Mouse (Mus musculus): ENCODE data around the gene Jmjd8.

The Jmjd8 gene

GRCm38 (mm10) chr17:25832436-25833290, 4.0 kb downstream of the Jmjd8 start:
- peak; percentile 100 for DNase-seq (ENCODE audit: extremely low spot score, low spot score)

GRCm38 (mm10) chr17:25833291-25833663, 4.6 kb downstream of the Jmjd8 start, which contains the start of gene Stub1:
Gene Stub1, minus strand, starts transcription at chr17:25833404.
- DNase-seq (ENCODE audit: extremely low spot score, low spot score), result no peak

- DNase-seq (ENCODE audit: extremely low spot score, low spot score), result no peak
These were observed 5.4 kb downstream of the Jmjd8 start for GRCm38 (mm10) chr17:25833961-25834594.

- DNase-seq (ENCODE audit: extremely low spot score, low spot score), result no peak
These were observed 6.0 kb downstream of the Jmjd8 start for GRCm38 (mm10) chr17:25834595-25835222.

GRCm38 (mm10) chr17:25835301-25835700, 6.6 kb downstream of the Jmjd8 start:
- no peak for DNase-seq (ENCODE audit: extremely low spot score, low spot score)

- no peak for DNase-seq (ENCODE audit: extremely low spot score, low spot score)
These were observed 7.1 kb downstream of the Jmjd8 start for GRCm38 (mm10) chr17:25835816-25836215.

- DNase-seq (ENCODE audit: extremely low spot score, low spot score), result peak; percentile 35
These were observed 7.9 kb downstream of the Jmjd8 start for GRCm38 (mm10) chr17:25836397-25837075.

GRCm38 (mm10) chr17:25837076-25837410, 8.4 kb downstream of the Jmjd8 start, which contains the start of gene Rhbdl1:
Gene Rhbdl1, minus strand, starts transcription at chr17:25837295.
- DNase-seq (ENCODE audit: extremely low spot score, low spot score), result peak; percentile 61

- no peak for DNase-seq (ENCODE audit: extremely low spot score, low spot score)
These were observed 8.9 kb downstream of the Jmjd8 start for GRCm38 (mm10) chr17:25837533-25837932.

GRCm38 (mm10) chr17:25838904-25839303, 10.2 kb downstream of the Jmjd8 start:
- DNase-seq (ENCODE audit: extremely low spot score, low spot score), result no peak

GRCm38 (mm10) chr17:25839455-25840235, 11.0 kb downstream of the Jmjd8 start:
- no peak for DNase-seq (ENCODE audit: extremely low spot score, low spot score)

- DNase-seq (ENCODE audit: extremely low spot score, low spot score), result no peak
These were observed 11.9 kb downstream of the Jmjd8 start for GRCm38 (mm10) chr17:25840519-25840918.

GRCm38 (mm10) chr17:25841117-25841880, 12.6 kb downstream of the Jmjd8 start, which contains the start of gene Gm20683:
Gene Gm20683, minus strand, starts transcription at chr17:25841763.
- no peak for DNase-seq (ENCODE audit: extremely low spot score, low spot score)

GRCm38 (mm10) chr17:25842509-25842908, 13.8 kb downstream of the Jmjd8 start:
- no peak for DNase-seq (ENCODE audit: extremely low spot score, low spot score)

GRCm38 (mm10) chr17:25843122-25843521, 14.5 kb downstream of the Jmjd8 start:
- no peak for DNase-seq (ENCODE audit: extremely low spot score, low spot score)

GRCm38 (mm10) chr17:25843636-25844395, 15.1 kb downstream of the Jmjd8 start:
- DNase-seq (ENCODE audit: extremely low spot score, low spot score), result no peak

GRCm38 (mm10) chr17:25844396-25844901, 15.8 kb downstream of the Jmjd8 start, which contains the start of gene Rhot2:
Gene Rhot2, minus strand, starts transcription at chr17:25844851.
- peak; percentile 94 for DNase-seq (ENCODE audit: extremely low spot score, low spot score)

GRCm38 (mm10) chr17:25860229-25860628, 31.6 kb downstream of the Jmjd8 start:
- DNase-seq (ENCODE audit: extremely low spot score, low spot score), result no peak

Measured in neural tube, embryonic 10.5 days (tissue).